Comparison of ENCODE assay signal across 12 mouse cellular contexts in genomic region chr10:41675842-41676571, GRCm38 (mm10). TPM values are rescaled to one million over a fixed set of nuclear protein-coding genes. Genes with fewer than 3 reads are reported as not detected.
"Had no signal": no experiment of that assay in that cellular context is flagged by ENCODE, and none has a peak within 500 bp of the region (broad histone marks: within the 10 kb centered on the region; RNA-seq: fewer than 3 reads in every experiment).

No protein-coding gene starts in this region.

- H3K4me2 ChIP-seq: limb, embryonic 12.5 days; midbrain, embryonic 11.5 days; midbrain, embryonic 15.5 days; neural tube, embryonic 13.5 days; stomach, embryonic 15.5 days had no signal

- H3K27ac ChIP-seq: limb, embryonic 12.5 days; liver, embryonic 14.5 days; macrophage; midbrain, embryonic 15.5 days; neural tube, embryonic 13.5 days; stomach, embryonic 15.5 days had no signal

- H3K4me1 ChIP-seq: limb, embryonic 12.5 days had no signal

- H3K9ac ChIP-seq: limb, embryonic 12.5 days; liver, embryonic 14.5 days; midbrain, embryonic 15.5 days; neural tube, embryonic 13.5 days; stomach, embryonic 15.5 days had no signal

- H3K27me3 ChIP-seq: limb, embryonic 12.5 days; midbrain, embryonic 15.5 days; neural tube, embryonic 13.5 days; stomach, embryonic 15.5 days had no signal

- H3K9me3 ChIP-seq: limb, embryonic 12.5 days; megakaryocyte, embryonic 14.5 days; midbrain, embryonic 15.5 days; neural tube, embryonic 13.5 days; stomach, embryonic 15.5 days had no signal

- H3K4me3 ChIP-seq: limb, embryonic 12.5 days; megakaryocyte, embryonic 14.5 days; midbrain, embryonic 15.5 days; neural tube, embryonic 13.5 days; stomach, embryonic 15.5 days had no signal

- H3K36me3 ChIP-seq: limb, embryonic 12.5 days; midbrain, embryonic 15.5 days; neural tube, embryonic 13.5 days; stomach, embryonic 15.5 days had no signal

- ATAC-seq: inflammation-experienced regulatory T-cells, adult 6 months; intestine, postnatal 0 days; midbrain, embryonic 15.5 days had no signal

- DNase-seq: right cerebral cortex, postnatal 14 days; thymus, postnatal 36 days had no signal

RNA-seq across cellular contexts. Expression of gene Ccdc162, which starts 40.4 kb away (rescaled TPM):
- polyA plus RNA-seq: macrophage had no signal
